Mouse (Mus musculus): ENCODE results near the gene Ppp1r12c. TPM values are rescaled to one million over a fixed set of nuclear protein-coding genes. Genes with fewer than 3 reads are reported as not detected.
"Not testable (repeated sequence)": the region's sequence is repeated elsewhere in the genome, so short reads cannot be mapped to it uniquely, and the experiment has no call there.

Gene Ppp1r12c
- total RNA-seq (2021) (100 to 1,000 TPM in 1 of 2 experiments, 10 to 100 TPM in 1; 93.3 to 102 TPM), polyA plus RNA-seq (2012; rRNA removed) (101 and 164 TPM in 2 replicates)
- long read RNA-seq, transcript Ppp1r12c-202 (22 exons, 2,667 nt), result minor isoform, 23 of 154 reads
- long read RNA-seq, transcript Ppp1r12c-201 (22 exons, 2,983 nt), result major isoform, 92 of 154 reads
- long read RNA-seq, partial matches to known transcripts, result 10 of 154 reads
- long read RNA-seq, other reads (novel, unspliced or antisense), result 28 of 154 reads

DNA sequence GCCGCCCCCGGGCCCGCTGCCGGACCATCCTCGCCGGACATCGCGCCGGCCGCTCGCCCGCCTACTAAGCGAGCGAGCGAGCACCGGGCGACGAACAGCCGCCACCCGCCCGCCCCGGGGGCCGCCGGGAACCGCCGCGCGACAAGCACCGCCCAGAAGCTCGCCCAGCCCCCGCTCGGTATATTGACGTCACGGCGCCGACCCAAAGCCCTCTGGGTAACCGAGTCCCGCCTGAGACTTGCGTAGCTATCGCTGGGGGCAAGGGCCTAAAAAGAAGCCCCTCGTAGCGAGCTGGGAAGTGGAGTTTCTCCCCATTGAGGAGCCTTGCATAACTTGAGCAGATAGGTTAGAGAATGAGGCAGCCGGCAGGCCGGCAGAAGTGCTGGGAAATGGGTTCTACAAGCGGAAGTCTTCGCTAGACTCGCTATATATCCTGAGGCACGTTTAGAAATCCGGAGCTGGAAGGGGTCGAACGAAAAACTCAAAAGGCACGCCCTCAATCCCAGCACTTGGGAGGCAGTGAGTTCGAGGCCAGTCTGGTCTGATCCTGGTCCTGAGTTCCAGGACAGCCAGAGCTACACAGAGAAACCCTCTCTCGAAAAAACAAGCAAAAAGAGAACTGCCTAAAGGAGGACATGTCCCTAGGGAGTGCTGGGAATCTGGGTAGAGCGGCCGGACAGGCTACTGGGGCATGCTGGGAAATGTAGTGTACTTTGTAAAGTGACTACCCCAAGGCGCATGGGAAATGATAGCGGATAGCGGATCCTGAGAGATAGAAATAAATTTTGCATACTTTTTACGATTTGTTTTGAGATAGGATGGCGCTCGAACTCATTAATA, at the start of gene Ppp1r12c:
Ppp1r12c (minus strand) TSS at position 123 of the 840 bp plus-strand sequence.
- DNase-seq, result peak; percentile 98

DNA sequence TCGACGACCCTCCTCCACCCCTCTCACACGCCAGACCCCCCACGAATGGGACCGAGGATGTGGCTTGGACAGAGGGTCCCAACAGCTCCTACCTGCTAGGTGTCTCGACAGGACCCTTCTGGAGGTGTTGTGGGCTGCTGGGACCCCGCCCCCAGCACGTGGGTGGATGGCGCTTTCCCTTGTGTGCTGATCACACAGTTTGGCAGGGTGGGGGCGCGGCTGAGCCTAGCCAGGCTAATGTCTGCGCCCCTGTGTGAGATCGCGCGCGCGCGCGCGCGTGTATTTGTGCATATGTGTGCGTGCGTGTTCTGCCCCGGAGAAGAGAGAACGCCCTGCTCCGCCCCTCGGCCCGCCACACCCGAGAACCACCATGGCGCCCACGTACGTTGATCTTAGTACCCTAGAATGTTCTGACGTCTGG, 45.8 kb upstream of the Ppp1r12c start, which contains the start of gene Syt5:
Syt5 (minus strand) TSS at position 321 of the 421 bp plus-strand sequence.
- DNase-seq, result no peak

- DNase-seq, result peak; percentile 79
Observed at GRCm38 (mm10) chr7:4546591-4547131, 45.2 kb upstream of the Ppp1r12c start.

DNA sequence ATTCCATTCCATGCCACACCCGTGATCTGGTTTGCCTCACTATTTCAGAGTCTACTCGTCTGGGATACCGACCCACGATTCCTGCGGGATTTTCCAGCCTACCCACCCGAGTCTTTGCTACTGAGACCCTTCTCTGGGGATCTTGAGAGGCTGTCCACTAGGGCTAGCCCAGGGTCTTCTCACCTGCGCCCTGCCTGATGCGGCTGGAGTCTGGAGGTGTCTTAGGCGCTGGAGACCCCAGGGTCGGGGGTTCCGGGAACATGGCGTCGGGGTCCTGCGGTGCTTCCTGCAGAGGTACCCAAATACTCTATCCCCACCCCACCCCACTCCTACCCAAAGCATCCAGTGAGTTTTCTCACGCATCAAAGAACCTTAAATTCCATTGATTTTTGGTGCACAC, 44.6 kb upstream of the Ppp1r12c start:
- DNase-seq, result no peak

DNA sequence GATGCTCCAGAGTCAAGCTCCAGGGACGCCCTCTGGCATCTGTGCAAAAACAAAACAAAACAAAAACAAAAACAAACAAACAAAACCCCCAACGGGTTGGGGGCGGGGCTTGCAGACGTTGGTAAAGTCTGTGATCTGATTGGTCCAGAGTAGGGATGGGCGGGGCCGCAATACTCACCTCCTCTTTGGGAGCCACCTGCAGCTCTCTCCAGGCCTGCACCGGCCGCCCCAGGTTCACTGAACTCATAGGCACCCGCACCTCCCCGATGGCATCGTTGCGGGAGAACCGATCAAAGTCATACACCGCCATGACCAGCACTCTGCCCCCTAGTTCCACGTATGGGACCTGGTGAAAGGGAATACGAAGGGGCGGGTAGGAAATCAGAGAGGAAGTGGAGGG, 40.5 kb upstream of the Ppp1r12c start:
- DNase-seq, result no peak

GRCm38 (mm10) chr7:4541344-4541743, 39.9 kb upstream of the Ppp1r12c start:
- no peak for DNase-seq

DNA sequence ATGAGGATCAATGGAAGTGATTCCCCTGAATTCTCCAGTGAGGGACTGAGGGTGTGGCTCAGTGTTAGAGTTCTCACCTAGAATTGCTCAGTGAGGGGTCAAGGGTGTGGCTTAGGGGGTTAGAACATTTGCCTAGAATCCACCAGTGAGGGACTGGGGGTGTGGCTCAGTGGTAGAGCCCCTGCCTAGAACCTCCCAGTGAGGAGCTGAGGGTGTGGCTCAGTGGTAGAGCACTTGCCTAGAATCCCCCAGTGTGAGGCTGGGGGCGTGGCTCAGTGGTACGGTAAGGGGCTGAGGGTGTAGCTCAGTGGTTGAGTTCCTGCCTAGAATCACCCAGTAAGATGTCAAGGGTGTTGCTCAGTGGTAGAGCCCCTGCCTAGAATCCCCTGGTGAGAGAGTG, 37.5 kb upstream of the Ppp1r12c start:
- DNase-seq, result no peak

DNA sequence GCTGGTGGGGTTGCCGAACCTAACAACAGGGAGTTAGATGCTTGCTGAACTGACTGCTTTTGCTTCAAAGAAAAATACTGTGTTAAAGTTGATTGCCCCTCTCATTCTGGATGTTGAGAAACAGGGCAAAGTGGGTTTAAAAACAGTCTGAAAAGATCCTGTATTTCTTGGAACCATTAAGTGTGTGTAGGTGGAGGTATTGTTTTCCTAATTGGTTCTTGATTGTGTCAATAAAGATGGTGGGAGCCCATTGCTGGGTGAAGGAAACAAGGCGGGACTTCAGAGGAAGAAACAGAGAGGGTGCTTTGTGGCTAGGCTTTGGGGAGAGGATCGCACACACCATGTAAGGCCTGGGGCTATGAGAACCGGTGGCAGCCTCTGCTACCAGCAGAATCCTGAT, 35.7 kb upstream of the Ppp1r12c start:
- no peak for DNase-seq

DNA sequence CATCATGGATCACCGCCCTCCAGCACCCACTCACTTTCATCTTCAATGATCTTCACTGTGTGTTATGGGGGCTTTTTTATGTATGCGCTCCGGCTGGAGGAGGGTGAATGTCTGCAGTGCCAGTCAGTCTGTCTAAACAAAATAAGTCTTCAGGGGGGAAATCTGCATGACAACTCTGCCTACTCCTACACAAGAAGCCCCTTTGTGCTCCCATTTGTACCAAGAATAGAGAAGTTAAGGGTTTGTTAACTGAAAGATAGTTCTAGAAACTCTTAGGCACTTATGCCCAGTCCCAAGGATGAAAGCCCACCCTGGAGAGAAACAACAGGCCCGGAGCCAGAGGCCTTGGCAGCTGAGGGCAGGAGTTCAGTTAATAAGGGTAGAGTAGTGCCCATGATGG, 34.9 kb upstream of the Ppp1r12c start:
- DNase-seq, result no peak

- DNase-seq, result peak; percentile 83
Observed at GRCm38 (mm10) chr7:4532005-4532729, 30.7 kb upstream of the Ppp1r12c start, which contains the start of gene Dnaaf3. TSS of gene Dnaaf3 (minus strand) at chr7:4532453.

DNA sequence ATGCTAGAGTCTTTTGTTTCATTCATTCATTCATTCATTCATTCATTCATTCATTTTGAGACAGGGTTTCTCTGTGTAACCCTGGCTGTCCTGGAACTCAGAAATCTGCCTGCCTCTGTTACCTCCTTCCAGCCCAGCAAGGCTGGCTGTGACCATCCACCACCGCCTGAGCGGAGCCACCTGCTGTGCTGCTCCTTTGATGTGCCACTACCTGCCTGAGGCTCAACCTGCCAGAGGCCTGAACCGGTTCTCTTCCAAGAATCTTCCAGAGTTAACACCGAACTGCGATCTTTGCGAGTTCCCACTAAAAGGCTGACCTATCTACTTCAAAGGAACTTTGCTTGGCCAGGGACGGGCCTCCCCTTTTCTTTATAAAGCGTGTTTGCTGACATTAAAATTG, 28.7 kb upstream of the Ppp1r12c start:
- not testable (repeated sequence) for DNase-seq

DNA sequence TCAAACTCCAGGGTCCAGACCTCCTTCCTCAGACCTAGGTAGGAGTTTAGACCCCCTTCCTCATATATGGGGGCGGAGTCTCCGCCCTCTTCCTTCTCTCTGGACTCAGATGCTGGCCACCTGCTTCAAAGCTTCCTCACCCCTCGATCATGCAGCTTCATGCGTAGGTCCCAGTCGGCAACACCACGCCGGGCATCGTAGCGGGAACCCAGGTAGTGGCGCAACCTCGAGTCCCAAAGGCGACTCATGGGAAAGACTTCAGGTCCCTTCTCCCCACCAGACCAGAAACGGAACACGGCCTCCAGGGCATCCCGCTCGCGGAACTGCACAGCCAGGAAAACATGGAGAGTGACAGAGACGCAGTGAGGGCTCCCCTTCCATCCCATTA, 25.8 kb upstream of the Ppp1r12c start:
- no peak for DNase-seq

GRCm38 (mm10) chr7:4526341-4527301, 25.1 kb upstream of the Ppp1r12c start:
- peak; percentile 70 for DNase-seq

DNA sequence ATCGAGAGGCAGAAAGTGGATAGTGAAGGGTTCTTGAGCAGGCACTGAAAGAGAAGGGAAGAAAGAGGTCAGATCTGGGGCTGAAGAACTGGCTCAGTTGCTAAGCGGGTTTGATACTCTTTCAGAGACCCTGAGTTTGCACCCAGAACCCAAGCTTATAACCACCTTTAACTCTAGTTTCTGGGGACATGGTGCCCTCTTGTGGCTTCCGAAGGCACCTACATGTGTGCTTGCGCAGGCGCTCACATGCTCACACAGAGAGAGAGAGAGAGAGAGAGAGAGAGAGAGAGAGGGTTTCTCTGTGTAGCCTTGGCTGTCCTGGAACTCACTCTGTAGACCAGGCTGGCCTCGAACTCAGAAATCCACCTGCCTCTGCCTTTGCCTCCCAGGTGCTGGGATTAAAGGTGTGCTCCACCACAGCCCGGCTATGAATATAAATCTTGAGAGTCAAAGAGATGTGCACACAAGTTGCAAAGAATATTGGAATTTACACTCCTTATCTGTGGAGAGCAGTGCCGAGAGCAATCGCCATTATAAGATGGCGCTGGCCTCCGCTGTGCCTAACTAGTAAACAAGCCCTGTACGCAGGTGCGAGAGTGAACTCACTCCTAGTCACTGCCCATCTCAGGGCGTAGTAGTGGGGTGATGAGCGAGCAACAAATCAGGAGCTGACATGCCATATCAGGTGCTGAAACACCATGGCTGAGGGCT, 22.9 kb upstream of the Ppp1r12c start, which contains the start of gene Tnni3:
Tnni3 (minus strand) TSS at position 18 of the 711 bp plus-strand sequence.
- DNase-seq, result peak; percentile 24

DNA sequence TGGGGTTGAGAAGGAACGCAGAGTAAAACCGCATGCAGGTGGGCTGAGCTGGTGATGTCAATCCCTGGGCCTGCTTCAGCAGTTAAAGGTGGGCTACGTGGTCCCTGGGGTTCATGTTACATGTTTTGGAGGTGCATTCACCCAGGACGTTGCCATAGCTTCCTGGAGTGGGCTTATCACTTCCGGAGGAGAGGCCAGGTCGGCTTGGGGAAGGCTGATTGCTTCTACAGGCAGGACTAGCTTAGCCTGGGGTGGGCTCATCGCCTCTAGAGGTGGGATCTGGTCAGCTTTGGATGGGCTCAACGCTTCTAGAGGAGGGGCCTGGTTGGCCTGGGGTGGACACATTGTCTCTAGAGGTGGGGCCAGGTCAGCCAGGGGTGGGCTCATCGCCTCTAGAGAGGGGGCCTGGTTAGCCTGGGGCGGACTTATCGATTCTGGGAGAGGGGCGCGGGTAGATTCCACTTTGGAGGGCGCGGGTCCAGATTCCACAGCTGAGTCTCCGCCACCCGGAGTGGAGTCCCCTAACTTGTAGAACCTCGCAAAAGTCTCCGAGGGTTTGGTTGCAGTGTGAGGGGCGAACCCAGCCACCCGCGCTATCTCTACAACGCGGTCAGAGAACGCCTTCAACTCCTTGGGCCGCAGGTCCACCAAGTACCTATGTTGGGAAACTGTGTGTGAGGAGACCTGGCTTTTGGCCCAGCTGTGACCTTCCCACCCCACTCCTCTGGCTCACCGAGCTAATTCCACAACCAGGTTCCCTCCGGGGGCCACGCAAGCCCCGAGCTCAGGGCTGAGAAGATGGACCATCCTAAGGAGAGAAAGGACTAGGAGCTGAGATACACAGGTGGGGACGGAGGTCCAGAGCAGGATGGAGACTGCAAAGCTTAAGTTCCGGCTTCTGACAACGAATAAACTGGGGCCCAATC, 22.0 kb upstream of the Ppp1r12c start:
- DNase-seq, result no peak

DNA sequence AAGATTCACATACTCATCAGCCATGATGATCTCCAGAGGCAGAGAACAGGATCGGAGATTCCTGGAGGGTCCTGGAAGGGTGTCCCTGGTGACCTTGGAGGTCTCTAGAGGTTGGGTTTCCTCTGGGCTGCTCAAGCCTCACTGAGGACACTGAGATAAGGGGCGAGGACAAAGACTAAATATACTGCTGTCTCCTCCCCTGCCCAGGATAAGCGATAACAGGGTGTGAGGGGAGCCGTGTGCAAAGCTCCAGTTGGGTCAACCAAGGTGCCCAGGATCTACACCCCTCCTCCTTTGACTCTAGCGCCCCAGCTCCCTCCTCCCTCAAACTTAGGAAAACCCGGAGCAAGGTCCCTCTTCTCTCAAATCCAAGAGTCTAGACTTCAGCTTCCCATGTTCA, 20.8 kb upstream of the Ppp1r12c start:
- no peak for DNase-seq

DNA sequence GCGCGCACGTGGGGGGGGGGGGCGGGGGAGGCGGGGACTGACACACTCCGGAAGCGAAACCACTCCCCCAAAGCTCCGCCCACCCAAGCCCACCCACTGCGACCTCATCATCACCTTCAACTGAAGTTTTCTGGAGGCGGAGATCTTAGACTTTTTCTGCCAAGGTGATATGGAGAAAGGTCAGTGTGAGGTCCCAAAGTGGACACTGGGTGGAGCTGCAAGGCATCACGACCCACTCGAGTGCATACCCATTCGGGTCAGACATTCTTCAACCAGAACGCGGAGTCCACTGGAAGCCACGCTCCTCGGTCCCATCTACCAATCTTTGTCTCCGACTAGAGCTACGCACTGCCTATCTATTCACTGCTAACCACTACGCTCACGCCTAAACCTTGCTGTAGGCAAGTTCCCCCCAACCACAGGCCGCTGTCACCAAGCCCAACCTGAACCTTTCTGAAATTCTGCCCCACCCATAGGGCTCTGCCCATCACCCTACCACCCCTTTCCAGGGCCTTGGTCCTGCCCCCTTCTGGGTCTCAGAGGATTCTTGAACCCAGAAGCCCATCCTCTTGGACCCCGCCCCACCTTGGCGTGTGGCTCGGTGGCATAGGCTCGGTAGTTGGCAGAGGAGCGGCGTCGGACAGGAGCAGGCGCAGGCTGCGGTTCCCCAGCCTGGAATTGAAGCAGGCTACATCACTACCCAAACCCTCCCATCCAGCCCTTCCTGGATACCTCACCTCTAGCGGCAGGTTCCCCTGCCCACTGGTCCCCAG, 19.9 kb upstream of the Ppp1r12c start:
- no peak for DNase-seq

GRCm38 (mm10) chr7:4518487-4518886, 17.0 kb upstream of the Ppp1r12c start:
- DNase-seq, result no peak
